Mouse (Mus musculus) CD8-positive naive resting alpha-beta T cell, adult 2 months (primary cell): ENCODE results near the gene Kcnh4.

Source experiments
- DNase-seq, 2 experiments: peaks; one replicate each; pipeline ENCODE4 v3.0.0; 2022; ENCODE audit warnings: low read depth in 2 of 2, low spot score in 2 of 2

Gene Kcnh4

GRCm38 (mm10) chr11:100710977-100711376 is 48.8 kb downstream of the Kcnh4 start:
- DNase-seq, result no peak

GRCm38 (mm10) chr11:100710528-100710927 is 49.2 kb downstream of the Kcnh4 start:
- DNase-seq, result no peak

GRCm38 (mm10) chr11:100709201-100709810 is 50.4 kb downstream of the Kcnh4 start:
- DNase-seq, result no peak

GRCm38 (mm10) chr11:100705095-100705747 is 54.5 kb downstream of the Kcnh4 start:
- DNase-seq, result no peak

- no peak for DNase-seq
Observed at GRCm38 (mm10) chr11:100703851-100704531, 55.8 kb downstream of the Kcnh4 start, which contains the start of gene Dhx58. TSS of gene Dhx58 (minus strand) at chr11:100704271.

- no peak for DNase-seq
Observed at GRCm38 (mm10) chr11:100703366-100703765, 56.4 kb downstream of the Kcnh4 start.

- no peak for DNase-seq
Observed at GRCm38 (mm10) chr11:100702906-100703305, 56.8 kb downstream of the Kcnh4 start.

- peak; percentile 41 to 70 for DNase-seq
Observed at GRCm38 (mm10) chr11:100702081-100702851, 57.5 kb downstream of the Kcnh4 start.

- no peak for DNase-seq
Observed at GRCm38 (mm10) chr11:100701301-100701700, 58.4 kb downstream of the Kcnh4 start.

- no peak for DNase-seq
Observed at GRCm38 (mm10) chr11:100700710-100701109, 59.0 kb downstream of the Kcnh4 start.

- DNase-seq, result no peak
Observed at GRCm38 (mm10) chr11:100697921-100698320, 61.8 kb downstream of the Kcnh4 start.

- DNase-seq, result peak; percentile 72 to 77
Observed at GRCm38 (mm10) chr11:100694926-100695325, 64.8 kb downstream of the Kcnh4 start.

- no peak for DNase-seq
Observed at GRCm38 (mm10) chr11:100693154-100693553, 66.6 kb downstream of the Kcnh4 start.

GRCm38 (mm10) chr11:100692164-100692616 is 67.6 kb downstream of the Kcnh4 start, which contains the start of gene Zfp385c:
TSS of gene Zfp385c (minus strand) at chr11:100692455.
- DNase-seq, result no peak

- DNase-seq, result no peak
Observed at GRCm38 (mm10) chr11:100690389-100690788, 69.4 kb downstream of the Kcnh4 start.
